Mouse (Mus musculus): ENCODE data around the gene Irx5.

DNA sequence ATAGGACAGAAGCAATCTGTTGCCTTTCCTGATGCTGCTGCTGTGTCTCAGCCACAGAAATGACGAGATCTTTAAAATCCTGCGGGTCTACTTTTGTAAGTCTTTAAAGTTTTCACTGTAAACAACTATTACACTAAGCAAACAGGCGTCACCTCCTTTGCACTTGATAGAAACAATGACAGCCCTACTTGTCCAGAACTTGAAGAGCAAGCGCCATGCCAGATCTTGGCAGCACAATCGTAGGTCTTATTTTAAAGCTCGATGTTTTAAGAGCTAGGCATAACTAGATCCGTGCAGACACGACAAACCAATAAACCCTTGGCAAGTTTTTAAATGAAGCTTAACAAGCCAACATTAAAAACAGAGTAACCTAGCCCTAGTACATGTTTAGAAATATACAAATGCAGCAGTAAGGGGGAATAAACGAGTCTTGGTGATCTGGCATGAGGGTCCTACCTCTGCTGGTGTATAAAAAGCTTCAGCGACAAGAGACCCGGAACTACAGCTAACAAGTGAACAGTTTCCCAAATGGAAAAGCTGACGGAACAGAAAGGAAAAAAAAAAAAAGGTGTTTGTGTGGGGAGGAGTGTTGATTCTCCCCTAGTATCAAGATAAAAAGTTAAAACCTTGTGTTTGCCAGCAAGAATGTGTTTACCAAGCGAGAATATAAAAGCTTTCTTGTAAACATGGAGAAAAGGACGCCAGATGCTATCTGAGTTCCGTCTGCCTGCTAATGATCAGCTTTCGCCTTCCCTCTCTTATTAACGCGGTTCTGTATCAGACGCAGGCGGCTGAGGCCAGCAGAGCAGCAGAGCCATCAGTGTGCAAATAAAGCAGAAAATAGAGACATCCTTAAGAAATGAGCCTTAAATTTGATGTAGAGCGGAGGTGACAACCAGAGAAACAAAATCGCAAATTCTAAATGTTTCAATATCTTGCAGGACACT lies 2.6 kb upstream of the Irx5 start:
- TF ChIP-seq CTCF (IDR thresholded peaks at IDR 0.05; ENCODE audit: borderline replicate concordance, extremely low read depth, insufficient read depth, insufficient read length) (no peak), POLR2A (IDR thresholded peaks at IDR 0.05; ENCODE audit: borderline replicate concordance, extremely low read depth, insufficient read depth, insufficient read length, poor library complexity, severe bottlenecking) (no peak)
